Mouse (Mus musculus) CH12.LX (cell line): ENCODE results near the gene Rfc4. TPM values are rescaled to one million over a fixed set of nuclear protein-coding genes. Genes with fewer than 3 reads are reported as not detected.

Source experiments
- DNase-seq: peaks from one replicate; pipeline ENCODE4 v3.0.0-alpha.2; 2013; ENCODE audit errors: extremely low read depth
- H3K27ac ChIP-seq: 2 replicates; pipeline ENCODE4 v1.5.1; 2012; ENCODE audit warnings: low read depth, mild to moderate bottlenecking, control low read depth, moderate library complexity; ENCODE audit not compliant: insufficient read depth
- H3K27me3 ChIP-seq: replicated peaks from 2 replicates; pipeline ENCODE3; 2012; ENCODE audit warnings: inconsistent platforms
- H3K36me3 ChIP-seq, 2 experiments: replicated peaks in 1 of 2; 2 replicates each; pipeline versions ENCODE3 to v1.6.1; 2012; ENCODE audit warnings: inconsistent platforms in 1 of 2, low read length in 1 of 2, mild to moderate bottlenecking in 1 of 2, mixed read lengths in 1 of 2, moderate library complexity in 1 of 2; ENCODE audit not compliant: control insufficient read depth in 1 of 2, insufficient read depth in 1 of 2
- H3K4me1 ChIP-seq, 2 experiments: 2 replicates each; pipeline ENCODE4 v1.6.1; 2012; ENCODE audit warnings: inconsistent platforms in 1 of 2, moderate library complexity in 1 of 2; ENCODE audit not compliant: insufficient read depth in 2 of 2, control insufficient read depth in 1 of 2
- H3K4me2 ChIP-seq: 2 replicates; pipeline ENCODE4 v1.6.1; 2012; ENCODE audit warnings: low read depth, mild to moderate bottlenecking, control low read depth; ENCODE audit not compliant: poor library complexity, insufficient read depth, severe bottlenecking
- H3K4me3 ChIP-seq, 3 experiments: fragments of 150-350 bp in 1 of 3; sonication (generic) in 1 of 3; replicated peaks in 1 of 3; 2 replicates each; pipeline versions ENCODE3 to v1.5.1; 2011 to 2012; ENCODE audit warnings: low read depth in 2 of 3, low read length in 2 of 3, mild to moderate bottlenecking in 2 of 3, moderate library complexity in 2 of 3, control low read depth in 1 of 3, improper control_type of control experiment in 1 of 3, inconsistent platforms in 1 of 3, mixed read lengths in 1 of 3; ENCODE audit not compliant: poor library complexity in 1 of 3
- H3K79me2 ChIP-seq: replicated peaks from 2 replicates; pipeline ENCODE4 v1.6.1; 2012; ENCODE audit warnings: mild to moderate bottlenecking, moderate library complexity; ENCODE audit not compliant: control insufficient read depth, poor library complexity, insufficient read depth, severe bottlenecking; ENCODE audit errors: extremely low read depth
- H3K9ac ChIP-seq: 2 replicates; pipeline ENCODE4 v1.6.1; 2012; ENCODE audit warnings: low read depth, mild to moderate bottlenecking, control low read depth, moderate library complexity; ENCODE audit not compliant: insufficient read depth
- H3K9me3 ChIP-seq: replicated peaks from 2 replicates; pipeline ENCODE3; 2012; ENCODE audit warnings: low read length, inconsistent platforms, mixed read lengths
- BHLHE40 ChIP-seq: IDR thresholded peaks from 2 replicates; pipeline ENCODE4 v1.6.1; 2011; ENCODE audit warnings: mild to moderate bottlenecking, low read depth, low read length, improper control_type of control experiment
- CHD1 ChIP-seq: IDR thresholded peaks from 2 replicates; pipeline ENCODE4 v1.6.1; 2012; ENCODE audit warnings: low read depth, low read length, improper control_type of control experiment, inconsistent platforms
- CHD2 ChIP-seq: IDR thresholded peaks from 2 replicates; pipeline ENCODE4 v1.6.1; 2011; ENCODE audit warnings: low read length, improper control_type of control experiment
- CTCF ChIP-seq, 2 experiments: IDR thresholded peaks in 1 of 2; conservative IDR thresholded peaks in 1 of 2; 2 replicates each; pipeline ENCODE4 v1.5.1; 2011 to 2012; ENCODE audit warnings: low read depth in 2 of 2, low read length in 2 of 2, improper control_type of control experiment in 1 of 2, inconsistent platforms in 1 of 2, mild to moderate bottlenecking in 1 of 2, moderate library complexity in 1 of 2
- EP300 ChIP-seq: IDR thresholded peaks from 2 replicates; pipeline ENCODE4 v1.6.1; 2011; ENCODE audit warnings: low read length, improper control_type of control experiment
- ETS1 ChIP-seq: conservative IDR thresholded peaks from 2 replicates; pipeline ENCODE4 v1.6.1; 2012; ENCODE audit warnings: low read depth, mild to moderate bottlenecking, inconsistent platforms, low read length, improper control_type of control experiment, moderate library complexity
- GABPA ChIP-seq: IDR thresholded peaks from 2 replicates; pipeline ENCODE4 v1.6.1; 2012; ENCODE audit warnings: low read depth, low read length, improper control_type of control experiment, inconsistent platforms; ENCODE audit not compliant: insufficient replicate concordance
- IRF4 ChIP-seq: IDR thresholded peaks from 2 replicates; pipeline ENCODE4 v1.6.1; 2014; ENCODE audit warnings: low read depth, mild to moderate bottlenecking, inconsistent platforms, low read length, improper control_type of control experiment
- KAT2A ChIP-seq: IDR thresholded peaks from 2 replicates; pipeline ENCODE4 v1.6.1; 2012; ENCODE audit warnings: low read length, improper control_type of control experiment, inconsistent platforms; ENCODE audit not compliant: insufficient replicate concordance
- MAFK ChIP-seq: IDR thresholded peaks from 2 replicates; pipeline ENCODE4 v1.6.1; 2011; ENCODE audit warnings: low read length, improper control_type of control experiment; ENCODE audit not compliant: insufficient replicate concordance
- MAX ChIP-seq: IDR thresholded peaks from 2 replicates; pipeline ENCODE4 v1.6.1; 2011; ENCODE audit warnings: low read length, improper control_type of control experiment
- MAZ ChIP-seq: IDR thresholded peaks from 2 replicates; pipeline ENCODE4 v1.6.1; 2012; ENCODE audit warnings: low read depth, mild to moderate bottlenecking, inconsistent platforms, low read length, improper control_type of control experiment, moderate library complexity
- MEF2A ChIP-seq: IDR thresholded peaks from 2 replicates; pipeline ENCODE4 v1.6.1; 2014; ENCODE audit warnings: low read depth, mild to moderate bottlenecking, inconsistent platforms, low read length, improper control_type of control experiment, borderline replicate concordance
- MXI1 ChIP-seq: IDR thresholded peaks from 2 replicates; pipeline ENCODE4 v1.6.1; 2011; ENCODE audit warnings: mild to moderate bottlenecking, low read depth, low read length, improper control_type of control experiment
- MYC ChIP-seq: IDR thresholded peaks from 2 replicates; pipeline ENCODE4 v1.6.1; 2011; ENCODE audit warnings: low read depth, mild to moderate bottlenecking, improper control_type of control experiment, low read length
- NELFE ChIP-seq: IDR thresholded peaks from 2 replicates; pipeline ENCODE4 v1.6.1; 2011; ENCODE audit warnings: low read depth, low read length, improper control_type of control experiment
- NRF1 ChIP-seq: IDR thresholded peaks from 2 replicates; pipeline ENCODE4 v1.6.1; 2014; ENCODE audit warnings: low read depth, mild to moderate bottlenecking, inconsistent platforms, low read length, improper control_type of control experiment, moderate library complexity
- PAX5 ChIP-seq: IDR thresholded peaks from 2 replicates; pipeline ENCODE4 v1.6.1; 2012; ENCODE audit warnings: low read length, inconsistent platforms, mixed read lengths
- POLR2A ChIP-seq: IDR thresholded peaks from 2 replicates; pipeline ENCODE4 v1.6.1; 2011; ENCODE audit warnings: low read depth, mild to moderate bottlenecking, improper control_type of control experiment, low read length
- RCOR1 ChIP-seq: conservative IDR thresholded peaks from 2 replicates; pipeline ENCODE4 v1.6.1; 2012; ENCODE audit warnings: low read depth, mild to moderate bottlenecking, inconsistent platforms, low read length, improper control_type of control experiment
- SMC3 ChIP-seq: IDR thresholded peaks from 2 replicates; pipeline ENCODE4 v1.6.1; 2011; ENCODE audit warnings: low read depth, low read length, improper control_type of control experiment
- TCF12 ChIP-seq: IDR thresholded peaks from 2 replicates; pipeline ENCODE4 v1.6.1; 2014; ENCODE audit warnings: low read depth, mild to moderate bottlenecking, inconsistent platforms, low read length, improper control_type of control experiment
- UBTF ChIP-seq: IDR thresholded peaks from 2 replicates; pipeline ENCODE4 v1.6.1; 2012; ENCODE audit warnings: low read depth, mild to moderate bottlenecking, inconsistent platforms, low read length, improper control_type of control experiment, moderate library complexity
- USF1 ChIP-seq: IDR thresholded peaks from 2 replicates; pipeline ENCODE4 v1.6.1; 2014; ENCODE audit warnings: low read depth, mild to moderate bottlenecking, inconsistent platforms, low read length, improper control_type of control experiment
- USF2 ChIP-seq: conservative IDR thresholded peaks from 2 replicates; pipeline ENCODE4 v1.6.1; 2011; ENCODE audit warnings: low read depth, low read length, improper control_type of control experiment
- ZKSCAN1 ChIP-seq: IDR thresholded peaks from 2 replicates; pipeline ENCODE4 v1.6.1; 2012; ENCODE audit warnings: low read depth, inconsistent platforms, low read length, improper control_type of control experiment, borderline replicate concordance
- ZMIZ1 ChIP-seq: IDR thresholded peaks from 2 replicates; pipeline ENCODE4 v1.6.1; 2012; ENCODE audit warnings: low read depth, mild to moderate bottlenecking, inconsistent platforms, low read length, improper control_type of control experiment
- ZNF384 ChIP-seq: IDR thresholded peaks from 2 replicates; pipeline ENCODE4 v1.6.1; 2012; ENCODE audit warnings: low read depth, low read length, improper control_type of control experiment, inconsistent platforms
- dilution Hi-C: fragments of 300-500 bp; cut with MboI; formaldehyde crosslinking; loops from 2 replicates; pipeline ENCODE4 v1.14.3; 2020; ENCODE audit warnings: low sequenced_read_pairs; ENCODE audit not compliant: extremely low pct_unique_long_range_greater_than_20kb, extremely low pct_ligation_motif_present
- in situ Hi-C: fragments of 300-500 bp; cut with MboI; formaldehyde crosslinking; loops from 3 replicates; pipeline ENCODE4 v1.14.3; 2019; ENCODE audit warnings: low sequenced_read_pairs, low pct_ligation_motif_present, low pct_unique_long_range_greater_than_20kb, mixed read lengths
- polyA plus RNA-seq: library from polyadenylated mRNA; unstranded; fragments of >175 nt; gene quantifications from 2 replicates; pipeline ENCODE4 v1.2.1, GENCODE M21; 2012; ENCODE audit warnings: low read depth; ENCODE audit not compliant: insufficient read length
- total RNA-seq, 2 experiments: library from RNA; depleted of rRNA; stranded (reverse); fragments of 300-350 nt in 1 of 2; fragments of >200 nt in 1 of 2; gene quantifications; 2 replicates each; pipeline ENCODE4 v1.2.3; 2012 to 2014

Gene Rfc4
- total and polyA plus RNA-seq, 3 experiments = 74.6 to 191 (median 121) TPM

GRCm38 (mm10) chr16:23103038-23103745 is 24.3 kb downstream of the Rfc4 start:
- peak overlapping the region; percentile 50 to 70 (median 64) for H3K4me3 ChIP-seq
- H3K4me1 ChIP-seq = peaks cover 7 to 49% of the 10 kb centered on the region in 2 experiments; a peak in 3 of 4 replicates
- H3K9ac ChIP-seq = peak overlapping the region; percentile 60
- no peaks in the 10 kb centered on the region for H3K27me3 ChIP-seq
- peaks cover under 1 to 19% of the 10 kb centered on the region in 2 experiments for H3K36me3 ChIP-seq
- dilution Hi-C loops (no loop called here), in situ Hi-C loops (no loop called here)
- H3K9me3 ChIP-seq = no peaks in the 10 kb centered on the region
- peak overlapping the region; percentile 92 for H3K4me2 ChIP-seq
- no peak for DNase-seq
- H3K27ac ChIP-seq = peak overlapping the region; percentile 54
- TF ChIP-seq POLR2A (peak; percentile 57; the same call in 1 of the 2 replicates), SMC3 (no peak), MAX (peak; percentile 74), MXI1 (peak; percentile 79), MYC (peak; percentile 65; the same call in 1 of the 2 replicates)
- TF ChIP-seq, all 38 proteins: peak for 4
- peaks cover 6% of the 10 kb centered on the region for H3K79me2 ChIP-seq

- in situ Hi-C loops (no loop called here), dilution Hi-C loops (no loop called here)
- Histone ChIP-seq H3K9me3 (no peaks in the 10 kb centered on the region), H3K27ac (peak overlapping the region; percentile 54), H3K36me3 (peaks cover 0 to 16% of the 10 kb centered on the region in 2 experiments), H3K9ac (peak overlapping the region; percentile 60), H3K4me3 (peak overlapping the region; percentile 50 to 70 (median 64)), H3K4me2 (peak overlapping the region; percentile 92), H3K79me2 (no peaks in the 10 kb centered on the region), H3K27me3 (no peaks in the 10 kb centered on the region), H3K4me1 (peaks cover 7 to 56% of the 10 kb centered on the region in 2 experiments)
- DNase-seq = no peak
- TF ChIP-seq ETS1 (0 out of 2 replicates have a peak, but pooled peaks have one; percentile 10), MAZ (peak; percentile 70; the same call in 1 of the 2 replicates), EP300 (0 out of 2 replicates have a peak, but pooled peaks have one; percentile 4), MYC (no peak; the same call in 1 of the 2 replicates), POLR2A (peak; percentile 70), CHD2 (peak; percentile 81), NRF1 (no peak), UBTF (no peak), MXI1 (no peak; the same call in 1 of the 2 replicates), USF2 (no peak), RCOR1 (0 out of 2 replicates have a peak, but pooled peaks have one; percentile 39), MEF2A (no peak; the same call in 1 of the 2 replicates), MAFK (no peak), MAX (no peak; the same call in 1 of the 2 replicates), ZMIZ1 (no peak), TCF12 (peak; percentile 58), SMC3 (no peak), IRF4 (peak; percentile 47; the same call in 1 of the 2 replicates), ZKSCAN1 (no peak), ZNF384 (peak; percentile 51), CHD1 (peak; percentile 91), CTCF (conservative IDR thresholded peaks at IDR 0.05 in 1 of 2, IDR thresholded peaks at IDR 0.05 in 1 of 2; ENCODE audit: low read depth in 2 of 2, low read length in 2 of 2) (no peak), PAX5 (no peak), BHLHE40 (peak; percentile 49; the same call in 1 of the 2 replicates), KAT2A (no peak), NELFE (peak; percentile 29; the same call in 1 of the 2 replicates), USF1 (no peak), GABPA (no peak)
Observed at GRCm38 (mm10) chr16:23102340-23103037, 25.0 kb downstream of the Rfc4 start.
